Mouse (Mus musculus): ENCODE data around the gene Etv5. TPM values are rescaled to one million over a fixed set of nuclear protein-coding genes. Genes with fewer than 3 reads are reported as not detected.
A peak's percentile ranks its signal among the peaks of the same experiment; 100 is the strongest.

Gene Etv5
- polyA plus RNA-seq, 1 experiment from 2014 or later, result 242 TPM

GRCm38 (mm10) chr16:22380981-22381380 is 58.5 kb downstream of the Etv5 start:
- no peaks in the 10 kb centered on the region for H3K4me1 ChIP-seq (ENCODE audit: insufficient read depth)
- 85% methylated on average over 8 of the region's 8 CpGs for WGBS
- no peak overlapping the region for H3K27ac ChIP-seq (ENCODE audit: low read depth)
- no peak for TF ChIP-seq CTCF (IDR thresholded peaks at IDR 0.05; ENCODE audit: low read depth)
- no peak for DNase-seq
- no peak overlapping the region for H3K9ac ChIP-seq
- H3K4me3 ChIP-seq (ENCODE audit: low read depth, low read length), result no peak overlapping the region
- H3K27me3 ChIP-seq (ENCODE audit: insufficient read depth, low read length), result no peaks in the 10 kb centered on the region
- no peaks in the 10 kb centered on the region for H3K9me3 ChIP-seq (ENCODE audit: low read depth, low read length)
- H3K36me3 ChIP-seq (ENCODE audit: insufficient read depth), result peaks cover 23% of the 10 kb centered on the region
- no peak for ATAC-seq (ENCODE audit: insufficient read depth)
- H3K4me2 ChIP-seq, result no peak overlapping the region

GRCm38 (mm10) chr16:22379986-22380385 is 59.5 kb downstream of the Etv5 start:
- no peak for TF ChIP-seq CTCF (IDR thresholded peaks at IDR 0.05; ENCODE audit: low read depth)
- no peaks in the 10 kb centered on the region for H3K9me3 ChIP-seq (ENCODE audit: low read depth, low read length)
- DNase-seq, result no peak
- no peak overlapping the region for H3K4me3 ChIP-seq (ENCODE audit: low read depth, low read length)
- no peaks in the 10 kb centered on the region for H3K4me1 ChIP-seq (ENCODE audit: insufficient read depth)
- H3K27me3 ChIP-seq (ENCODE audit: insufficient read depth, low read length), result no peaks in the 10 kb centered on the region
- ATAC-seq (ENCODE audit: insufficient read depth), result no peak
- 50% methylated on average over 8 of the region's 8 CpGs for WGBS
- H3K36me3 ChIP-seq (ENCODE audit: insufficient read depth), result peaks cover 17% of the 10 kb centered on the region
- H3K9ac ChIP-seq, result no peak overlapping the region
- H3K27ac ChIP-seq (ENCODE audit: low read depth), result no peak overlapping the region
- H3K4me2 ChIP-seq, result no peak overlapping the region

- H3K9ac ChIP-seq, result no peak overlapping the region
- H3K4me2 ChIP-seq, result no peak overlapping the region
- no peak overlapping the region for H3K4me3 ChIP-seq (ENCODE audit: low read depth, low read length)
- TF ChIP-seq CTCF (IDR thresholded peaks at IDR 0.05; ENCODE audit: low read depth), result no peak
- no peaks in the 10 kb centered on the region for H3K9me3 ChIP-seq (ENCODE audit: low read depth, low read length)
- ATAC-seq (ENCODE audit: insufficient read depth) (no peak), DNase-seq (no peak)
- 77% methylated on average over 4 of the region's 4 CpGs for WGBS
- peaks cover 11% of the 10 kb centered on the region for H3K36me3 ChIP-seq (ENCODE audit: insufficient read depth)
- no peaks in the 10 kb centered on the region for H3K4me1 ChIP-seq (ENCODE audit: insufficient read depth)
- no peak overlapping the region for H3K27ac ChIP-seq (ENCODE audit: low read depth)
- no peaks in the 10 kb centered on the region for H3K27me3 ChIP-seq (ENCODE audit: insufficient read depth, low read length)
Measured at GRCm38 (mm10) chr16:22379342-22379741, 60.2 kb downstream of the Etv5 start.

GRCm38 (mm10) chr16:22377714-22378113 is 61.8 kb downstream of the Etv5 start:
- no peaks in the 10 kb centered on the region for H3K27me3 ChIP-seq (ENCODE audit: insufficient read depth, low read length)
- H3K9me3 ChIP-seq (ENCODE audit: low read depth, low read length), result no peaks in the 10 kb centered on the region
- no peaks in the 10 kb centered on the region for H3K4me1 ChIP-seq (ENCODE audit: insufficient read depth)
- DNase-seq, result no peak
- no peaks in the 10 kb centered on the region for H3K36me3 ChIP-seq (ENCODE audit: insufficient read depth)
- H3K4me2 ChIP-seq, result no peak overlapping the region
- H3K27ac ChIP-seq (ENCODE audit: low read depth), result no peak overlapping the region; the same call in 1 of the 2 replicates
- WGBS, result 53% methylated on average over 3 of the region's 3 CpGs
- no peak overlapping the region for H3K9ac ChIP-seq
- no peak overlapping the region for H3K4me3 ChIP-seq (ENCODE audit: low read depth, low read length)
- TF ChIP-seq CTCF (IDR thresholded peaks at IDR 0.05; ENCODE audit: low read depth), result no peak
- ATAC-seq (ENCODE audit: insufficient read depth), result no peak

GRCm38 (mm10) chr16:22374898-22375297 is 64.6 kb downstream of the Etv5 start:
- H3K4me3 ChIP-seq (ENCODE audit: low read depth, low read length), result no peak overlapping the region
- no peak for DNase-seq
- H3K9me3 ChIP-seq (ENCODE audit: low read depth, low read length), result no peaks in the 10 kb centered on the region
- no peak overlapping the region for H3K9ac ChIP-seq
- TF ChIP-seq CTCF (IDR thresholded peaks at IDR 0.05; ENCODE audit: low read depth), result peak; percentile 30
- no peak for ATAC-seq (ENCODE audit: insufficient read depth)
- WGBS, result 62% methylated on average over 2 of the region's 2 CpGs
- H3K4me2 ChIP-seq, result no peak overlapping the region
- no peaks in the 10 kb centered on the region for H3K4me1 ChIP-seq (ENCODE audit: insufficient read depth)
- H3K27me3 ChIP-seq (ENCODE audit: insufficient read depth, low read length), result no peaks in the 10 kb centered on the region
- no peak overlapping the region for H3K27ac ChIP-seq (ENCODE audit: low read depth)
- H3K36me3 ChIP-seq (ENCODE audit: insufficient read depth), result no peaks in the 10 kb centered on the region

- ATAC-seq (ENCODE audit: insufficient read depth) (peak; percentile 58; the same call in 1 of the 2 replicates), DNase-seq (peak; percentile 54)
Measured at GRCm38 (mm10) chr16:22372701-22373124, 66.8 kb downstream of the Etv5 start.

GRCm38 (mm10) chr16:22372225-22372624 is 67.3 kb downstream of the Etv5 start:
- Histone ChIP-seq H3K36me3 (ENCODE audit: insufficient read depth) (no peaks in the 10 kb centered on the region), H3K4me2 (no peak overlapping the region), H3K27ac (ENCODE audit: low read depth) (peak overlapping the region; percentile 42; the same call in 1 of the 2 replicates), H3K4me1 (ENCODE audit: insufficient read depth) (no peaks in the 10 kb centered on the region), H3K27me3 (ENCODE audit: insufficient read depth, low read length) (no peaks in the 10 kb centered on the region), H3K9me3 (ENCODE audit: low read depth, low read length) (no peaks in the 10 kb centered on the region), H3K9ac (no peak overlapping the region), H3K4me3 (ENCODE audit: low read depth, low read length) (no peak overlapping the region)
- DNase-seq (no peak), ATAC-seq (ENCODE audit: insufficient read depth) (no peak)
- TF ChIP-seq CTCF (IDR thresholded peaks at IDR 0.05; ENCODE audit: low read depth), result no peak
- 77% methylated on average over 1 of the region's 1 CpGs for WGBS

More at GRCm38 (mm10) chr16:22372701-22373124, 66.8 kb downstream of the Etv5 start:
- H3K36me3 ChIP-seq (ENCODE audit: insufficient read depth), result no peaks in the 10 kb centered on the region
- H3K4me3 ChIP-seq (ENCODE audit: low read depth, low read length), result no peak overlapping the region
- H3K9ac ChIP-seq, result no peak overlapping the region
- no peaks in the 10 kb centered on the region for H3K4me1 ChIP-seq (ENCODE audit: insufficient read depth)
- peak overlapping the region; percentile 42; the same call in 1 of the 2 replicates for H3K27ac ChIP-seq (ENCODE audit: low read depth)
- no peaks in the 10 kb centered on the region for H3K27me3 ChIP-seq (ENCODE audit: insufficient read depth, low read length)
- 15% methylated on average over 10 of the region's 10 CpGs for WGBS
- H3K9me3 ChIP-seq (ENCODE audit: low read depth, low read length), result no peaks in the 10 kb centered on the region
- no peak for TF ChIP-seq CTCF (IDR thresholded peaks at IDR 0.05; ENCODE audit: low read depth)
- no peak overlapping the region for H3K4me2 ChIP-seq

GRCm38 (mm10) chr16:22367099-22367498 is 72.4 kb downstream of the Etv5 start:
- Histone ChIP-seq H3K9me3 (ENCODE audit: low read depth, low read length) (no peaks in the 10 kb centered on the region), H3K4me3 (ENCODE audit: low read depth, low read length) (no peak overlapping the region), H3K9ac (no peak overlapping the region), H3K27me3 (ENCODE audit: insufficient read depth, low read length) (no peaks in the 10 kb centered on the region), H3K4me2 (no peak overlapping the region), H3K27ac (ENCODE audit: low read depth) (no peak overlapping the region), H3K36me3 (ENCODE audit: insufficient read depth) (no peaks in the 10 kb centered on the region), H3K4me1 (ENCODE audit: insufficient read depth) (no peaks in the 10 kb centered on the region)
- no peak for TF ChIP-seq CTCF (IDR thresholded peaks at IDR 0.05; ENCODE audit: low read depth)
- DNase-seq, result no peak
- no peak for ATAC-seq (ENCODE audit: insufficient read depth)
- 79% methylated on average over 7 of the region's 7 CpGs for WGBS
